Mouse (Mus musculus) olfactory bulb, adult 2 months (tissue): ENCODE results near the gene Foxp1.

Experiments used
- CTCF ChIP-seq: fragments of 200-500 bp; IDR thresholded peaks from 2 replicates; pipeline ENCODE4 v1.5.1; 2012; ENCODE audit warnings: low read depth, mild to moderate bottlenecking, low read length, moderate library complexity; ENCODE audit not compliant: insufficient read depth
- POLR2A ChIP-seq: fragments of 200-500 bp; IDR thresholded peaks from 2 replicates; pipeline ENCODE4 v1.6.1; 2012; ENCODE audit warnings: mild to moderate bottlenecking, low read depth, low read length, moderate library complexity; ENCODE audit not compliant: insufficient read depth

DNA sequence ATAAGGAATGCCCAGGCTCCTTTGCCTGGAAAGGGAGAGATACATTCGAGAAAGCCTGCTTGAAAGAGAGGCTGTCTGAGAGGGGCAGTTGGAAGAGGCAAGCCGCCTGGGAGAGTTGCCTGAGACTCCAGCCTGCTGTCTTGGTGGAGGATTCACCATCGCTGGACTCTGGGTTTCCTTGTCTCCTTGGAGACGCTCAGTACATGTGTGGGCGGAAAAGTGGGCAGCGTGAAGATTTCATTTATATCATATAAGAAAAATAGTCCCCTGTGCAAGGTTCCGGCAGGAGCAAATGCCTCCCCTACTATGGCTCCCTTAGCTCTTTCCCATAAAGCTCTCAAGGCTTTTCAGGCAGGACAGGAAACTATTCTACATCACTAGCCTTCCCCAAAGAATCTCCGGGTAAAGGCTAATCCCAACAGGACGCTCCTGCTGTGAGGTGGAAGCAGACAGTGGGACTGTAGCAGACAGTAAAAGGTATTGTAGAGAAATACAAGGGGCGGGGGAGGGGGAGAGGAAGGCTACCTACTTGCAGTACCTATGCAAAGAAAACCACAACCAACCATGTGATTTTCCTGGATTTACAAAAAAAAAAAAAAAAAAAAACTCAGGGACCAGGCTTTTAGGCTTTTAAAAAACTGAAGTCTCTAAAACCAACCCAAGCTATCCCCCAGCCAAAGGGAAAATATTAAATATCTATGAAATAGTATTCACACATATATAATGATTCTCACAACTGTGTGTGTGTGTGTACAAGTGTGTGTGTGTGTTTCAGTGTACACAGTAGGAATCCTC, 443.3 kb downstream of the Foxp1 start:
- TF ChIP-seq CTCF: no peak
- TF ChIP-seq POLR2A: no peak
